Mouse (Mus musculus): ENCODE measurements around the gene Rhpn2.

Gene Rhpn2

DNA sequence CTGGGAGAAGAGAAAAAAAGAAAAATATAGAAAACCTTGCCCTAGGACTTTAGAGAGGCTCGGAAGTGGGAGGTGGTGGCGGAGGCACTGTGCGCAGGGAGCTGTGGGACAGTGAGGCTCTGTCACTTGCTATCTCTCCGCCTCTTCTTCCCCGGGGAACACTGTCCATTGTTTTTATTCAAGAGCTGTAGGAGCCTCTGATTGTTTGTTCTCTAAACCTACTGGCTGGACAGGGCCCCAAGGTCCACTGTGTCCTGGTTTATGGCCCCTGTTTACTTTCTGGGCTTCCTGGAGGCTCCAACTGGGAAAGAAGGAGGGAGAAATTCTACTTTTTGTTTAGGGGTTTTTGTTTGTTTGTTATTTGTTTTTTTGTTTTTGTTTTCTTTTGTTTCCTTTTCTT, 6.2 kb downstream of the Rhpn2 start:
- H3K36me3 ChIP-seq (ENCODE audit: insufficient read depth, low read length) = no peaks in the 10 kb centered on the region
- H3K4me1 ChIP-seq (replicated peaks; ENCODE audit: low read depth, low read length) = peaks cover 62% of the 10 kb centered on the region
- no peak overlapping the region for H3K4me3 ChIP-seq (replicated peaks; ENCODE audit: low read length)
- no peaks in the 10 kb centered on the region for H3K9me3 ChIP-seq (ENCODE audit: low read length)
- H3K27me3 ChIP-seq (ENCODE audit: insufficient read depth, low read length) = peaks cover 37% of the 10 kb centered on the region
- TF ChIP-seq POU5F1 (IDR thresholded peaks at IDR 0.05; ENCODE audit: borderline replicate concordance, low read length) (no peak), CTCF (conservative IDR thresholded peaks at IDR 0.05; ENCODE audit: low read length) (no peak), NANOG (IDR thresholded peaks at IDR 0.05; ENCODE audit: borderline replicate concordance, low read length) (no peak)

DNA sequence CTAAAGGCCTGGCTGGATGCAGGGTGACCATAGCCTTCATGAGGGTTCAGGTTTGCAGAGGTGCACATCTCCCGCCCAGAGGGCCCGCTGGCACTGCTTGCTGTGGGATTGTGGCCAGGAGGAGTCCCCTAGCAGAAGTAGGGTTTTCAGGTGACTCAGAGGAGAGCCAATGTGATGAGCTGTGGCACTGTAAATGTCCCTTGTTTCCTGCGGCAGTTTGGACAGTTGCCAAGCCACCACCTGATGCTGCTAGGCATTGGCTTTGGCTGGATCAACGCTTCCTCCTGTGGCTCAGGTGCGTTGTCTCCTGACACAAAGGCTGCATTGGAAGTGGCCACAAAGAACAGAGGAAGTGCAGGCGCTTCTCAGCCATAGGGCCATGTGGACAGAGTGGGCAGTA, 7.3 kb downstream of the Rhpn2 start:
- TF ChIP-seq NANOG (IDR thresholded peaks at IDR 0.05; ENCODE audit: borderline replicate concordance, low read length) = no peak
- TF ChIP-seq CTCF (conservative IDR thresholded peaks at IDR 0.05; ENCODE audit: low read length) = no peak
- no peak for TF ChIP-seq POU5F1 (IDR thresholded peaks at IDR 0.05; ENCODE audit: borderline replicate concordance, low read length)
- peaks cover 2% of the 10 kb centered on the region; the same call in 1 of the 2 replicates for H3K9me3 ChIP-seq (ENCODE audit: low read length)

DNA sequence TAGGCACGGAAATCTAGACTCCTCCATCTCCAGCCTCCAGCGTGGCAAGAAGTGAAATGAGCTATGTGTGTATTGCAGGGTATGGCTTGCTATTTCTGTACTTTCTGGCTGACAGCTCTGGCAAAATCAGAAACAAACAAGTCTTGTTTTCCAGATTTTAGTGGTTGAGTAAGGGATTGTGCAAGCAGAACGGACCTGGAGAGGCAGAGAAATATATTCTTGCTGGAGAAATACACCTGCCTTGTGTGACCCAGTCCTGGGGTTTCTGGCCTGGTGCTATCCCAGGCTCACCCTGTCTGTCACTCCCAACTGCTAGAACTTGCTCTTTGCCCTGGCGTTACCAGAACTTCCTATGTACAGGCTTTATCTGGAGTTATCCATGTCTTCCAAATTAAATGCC, 8.5 kb downstream of the Rhpn2 start:
- H3K27me3 ChIP-seq (ENCODE audit: insufficient read depth, low read length) = peaks cover 16% of the 10 kb centered on the region
- no peak overlapping the region for H3K4me3 ChIP-seq (replicated peaks; ENCODE audit: low read length)
- peaks cover 5% of the 10 kb centered on the region; the same call in 1 of the 2 replicates for H3K9me3 ChIP-seq (ENCODE audit: low read length)
- TF ChIP-seq NANOG (IDR thresholded peaks at IDR 0.05; ENCODE audit: borderline replicate concordance, low read length) = no peak
- no peak for TF ChIP-seq CTCF (conservative IDR thresholded peaks at IDR 0.05; ENCODE audit: low read length)
- no peak for TF ChIP-seq POU5F1 (IDR thresholded peaks at IDR 0.05; ENCODE audit: borderline replicate concordance, low read length)
- H3K36me3 ChIP-seq (ENCODE audit: insufficient read depth, low read length) = no peaks in the 10 kb centered on the region
- peaks cover 55% of the 10 kb centered on the region for H3K4me1 ChIP-seq (replicated peaks; ENCODE audit: low read depth, low read length)

More for the DNA sequence above, 7.3 kb downstream of the Rhpn2 start:
- Histone ChIP-seq H3K27me3 (ENCODE audit: insufficient read depth, low read length) (peaks cover 28% of the 10 kb centered on the region), H3K36me3 (ENCODE audit: insufficient read depth, low read length) (no peaks in the 10 kb centered on the region), H3K4me3 (replicated peaks; ENCODE audit: low read length) (0 out of 2 replicates have a peak overlapping the region, but pooled peaks have one; percentile 13), H3K4me1 (replicated peaks; ENCODE audit: low read depth, low read length) (peaks cover 53% of the 10 kb centered on the region)

DNA sequence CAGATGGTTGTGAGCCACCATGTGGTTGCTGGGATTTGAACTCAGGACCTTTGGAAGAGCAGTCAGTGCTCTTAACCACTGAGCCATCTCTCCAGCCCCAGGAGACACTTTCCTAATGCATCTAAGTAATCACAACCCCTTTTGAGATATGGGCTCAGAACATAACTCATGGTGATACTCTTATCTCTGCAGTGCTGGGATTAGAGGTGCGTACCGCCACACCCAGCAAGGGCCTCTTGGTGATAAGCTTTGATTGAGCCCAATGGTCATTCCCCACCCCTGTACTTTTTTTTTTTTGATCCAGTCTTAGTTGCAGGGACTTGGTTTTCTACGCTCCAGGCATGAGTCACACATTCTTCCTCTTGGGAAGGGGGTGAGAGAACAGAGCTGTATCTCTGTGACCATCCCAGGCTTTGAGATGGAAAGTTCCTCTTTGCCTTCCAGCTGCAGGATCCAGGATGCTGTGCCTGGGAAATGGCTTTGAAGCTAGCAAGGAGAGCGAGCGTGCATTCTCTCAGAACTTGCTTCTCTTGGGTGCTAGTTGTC, 10.9 kb downstream of the Rhpn2 start:
- Histone ChIP-seq H3K36me3 (ENCODE audit: insufficient read depth, low read length) (no peaks in the 10 kb centered on the region), H3K4me1 (replicated peaks; ENCODE audit: low read depth, low read length) (peaks cover 66% of the 10 kb centered on the region), H3K4me3 (replicated peaks; ENCODE audit: low read length) (no peak overlapping the region), H3K9me3 (ENCODE audit: low read length) (peaks cover 5% of the 10 kb centered on the region; the same call in 1 of the 2 replicates), H3K27me3 (ENCODE audit: insufficient read depth, low read length) (0 out of 2 replicates have a peak, but pooled peaks cover 4% of the 10 kb centered on the region)
- TF ChIP-seq CTCF (conservative IDR thresholded peaks at IDR 0.05; ENCODE audit: low read length) (no peak), POU5F1 (IDR thresholded peaks at IDR 0.05; ENCODE audit: borderline replicate concordance, low read length) (no peak), NANOG (IDR thresholded peaks at IDR 0.05; ENCODE audit: borderline replicate concordance, low read length) (no peak)

DNA sequence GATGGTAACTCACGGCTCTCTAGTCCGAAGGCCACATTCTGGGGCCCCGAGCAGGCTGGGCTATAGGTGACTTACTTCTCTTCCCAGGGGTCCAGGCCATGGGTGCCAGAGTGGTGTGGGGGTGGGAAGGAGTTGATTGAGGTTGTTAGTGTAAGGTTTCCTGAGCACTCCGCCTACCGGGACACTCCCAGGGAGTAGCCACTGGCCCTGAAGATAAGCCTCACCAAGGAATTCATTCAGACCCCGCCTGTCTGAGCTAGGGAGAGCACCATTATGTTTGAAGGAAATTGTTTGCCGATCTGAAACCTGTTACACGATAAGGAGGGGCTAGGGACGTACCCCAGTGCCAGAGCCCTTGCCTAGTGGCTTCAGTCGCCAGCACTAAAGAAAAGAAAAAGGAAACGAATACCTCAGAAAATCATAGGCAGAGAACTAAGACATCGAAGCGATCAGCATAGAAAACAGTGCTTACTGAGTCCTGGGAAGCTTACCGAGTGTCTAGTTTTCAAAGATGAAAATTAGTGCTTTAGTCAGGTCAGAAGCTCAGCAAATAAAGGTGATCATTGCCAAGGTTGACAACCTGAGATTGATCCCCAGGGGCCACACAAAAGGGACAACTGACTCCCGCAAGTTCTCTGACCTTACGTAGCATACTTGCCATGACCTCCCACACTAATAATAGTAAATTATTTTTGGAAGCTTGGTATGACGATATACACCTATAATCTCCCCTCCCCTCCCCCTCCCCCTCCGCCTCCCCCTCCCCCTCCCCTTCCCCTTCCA, 14.1 kb downstream of the Rhpn2 start:
- H3K9me3 ChIP-seq (ENCODE audit: low read length) = peaks cover 5% of the 10 kb centered on the region; the same call in 1 of the 2 replicates
- H3K36me3 ChIP-seq (ENCODE audit: insufficient read depth, low read length) = no peaks in the 10 kb centered on the region
- TF ChIP-seq NANOG (IDR thresholded peaks at IDR 0.05; ENCODE audit: borderline replicate concordance, low read length) (no peak), CTCF (conservative IDR thresholded peaks at IDR 0.05; ENCODE audit: low read length) (no peak), POU5F1 (IDR thresholded peaks at IDR 0.05; ENCODE audit: borderline replicate concordance, low read length) (no peak)
- 0 out of 2 replicates have a peak, but pooled peaks cover 4% of the 10 kb centered on the region for H3K27me3 ChIP-seq (ENCODE audit: insufficient read depth, low read length)
- peaks cover 68% of the 10 kb centered on the region for H3K4me1 ChIP-seq (replicated peaks; ENCODE audit: low read depth, low read length)
- H3K4me3 ChIP-seq (replicated peaks; ENCODE audit: low read length) = no peak overlapping the region

DNA sequence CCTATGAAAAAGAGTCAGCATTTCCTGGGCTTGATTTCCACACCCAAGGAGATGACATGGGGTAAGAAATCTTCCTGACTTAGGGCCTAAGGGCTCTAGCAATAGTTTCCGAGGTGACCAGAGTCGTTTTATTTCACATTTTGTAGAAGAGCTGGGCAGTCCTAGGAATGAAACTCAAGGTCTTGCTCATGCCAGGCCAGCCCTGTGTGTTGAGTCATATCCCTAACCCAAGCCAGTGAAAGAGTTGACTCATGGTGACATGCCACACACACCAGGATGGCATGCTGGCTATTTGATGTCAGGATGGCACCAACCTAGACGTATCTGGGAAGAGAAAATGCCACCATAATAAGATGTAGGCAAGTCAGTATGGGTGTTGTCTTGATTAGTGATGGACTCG, 15.1 kb downstream of the Rhpn2 start:
- Histone ChIP-seq H3K36me3 (ENCODE audit: insufficient read depth, low read length) (0 out of 2 replicates have a peak, but pooled peaks cover 3% of the 10 kb centered on the region), H3K9me3 (ENCODE audit: low read length) (peaks cover 5% of the 10 kb centered on the region; the same call in 1 of the 2 replicates), H3K4me1 (replicated peaks; ENCODE audit: low read depth, low read length) (peaks cover 73% of the 10 kb centered on the region), H3K4me3 (replicated peaks; ENCODE audit: low read length) (no peak overlapping the region), H3K27me3 (ENCODE audit: insufficient read depth, low read length) (0 out of 2 replicates have a peak, but pooled peaks cover 4% of the 10 kb centered on the region)
- no peak for TF ChIP-seq POU5F1 (IDR thresholded peaks at IDR 0.05; ENCODE audit: borderline replicate concordance, low read length)
- TF ChIP-seq NANOG (IDR thresholded peaks at IDR 0.05; ENCODE audit: borderline replicate concordance, low read length) = no peak
- no peak for TF ChIP-seq CTCF (conservative IDR thresholded peaks at IDR 0.05; ENCODE audit: low read length)

DNA sequence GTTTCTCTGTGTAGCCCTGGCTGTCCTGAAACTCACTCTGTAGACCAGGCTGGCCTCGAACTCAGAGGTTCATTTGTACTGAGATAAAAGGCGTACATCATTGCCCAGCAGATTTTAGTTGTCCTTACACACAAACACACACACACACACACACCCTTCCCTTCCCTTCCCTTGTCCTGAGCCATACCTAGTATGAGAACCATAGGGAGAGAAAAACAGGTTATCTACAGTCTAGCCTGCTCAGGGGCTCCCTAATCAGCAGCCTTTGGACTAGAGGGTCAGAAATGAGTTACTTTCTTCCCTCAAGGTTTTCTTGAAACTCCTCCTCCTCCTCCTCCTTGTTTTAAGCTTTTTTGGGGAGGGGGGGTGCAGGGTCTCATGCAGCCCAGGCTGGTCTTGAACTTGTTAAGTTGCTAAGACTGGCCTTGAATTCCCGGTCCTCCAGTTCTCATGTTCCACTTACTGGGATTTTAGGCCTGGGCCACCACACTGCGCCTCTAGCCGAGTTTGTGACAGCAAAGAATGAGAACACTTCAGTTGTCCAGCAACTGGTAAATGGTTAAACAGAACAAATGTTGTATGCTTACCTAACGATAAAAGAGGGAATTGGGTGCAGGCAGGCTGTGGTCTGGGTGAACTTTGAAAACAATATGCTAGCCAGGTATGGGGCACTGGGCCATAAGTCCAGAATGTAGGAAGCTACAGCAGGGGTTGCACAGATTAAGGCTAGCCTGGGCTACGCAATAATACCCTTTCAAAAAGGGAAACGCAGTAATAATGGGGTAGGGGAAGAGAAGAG, 16.1 kb downstream of the Rhpn2 start:
- Histone ChIP-seq H3K4me1 (replicated peaks; ENCODE audit: low read depth, low read length) (peaks cover 78% of the 10 kb centered on the region), H3K4me3 (replicated peaks; ENCODE audit: low read length) (no peak overlapping the region), H3K27me3 (ENCODE audit: insufficient read depth, low read length) (0 out of 2 replicates have a peak, but pooled peaks cover 4% of the 10 kb centered on the region), H3K9me3 (ENCODE audit: low read length) (peaks cover 5% of the 10 kb centered on the region; the same call in 1 of the 2 replicates), H3K36me3 (ENCODE audit: insufficient read depth, low read length) (0 out of 2 replicates have a peak, but pooled peaks cover 5% of the 10 kb centered on the region)
- TF ChIP-seq NANOG (IDR thresholded peaks at IDR 0.05; ENCODE audit: borderline replicate concordance, low read length) (no peak), POU5F1 (IDR thresholded peaks at IDR 0.05; ENCODE audit: borderline replicate concordance, low read length) (no peak), CTCF (conservative IDR thresholded peaks at IDR 0.05; ENCODE audit: low read length) (no peak)

DNA sequence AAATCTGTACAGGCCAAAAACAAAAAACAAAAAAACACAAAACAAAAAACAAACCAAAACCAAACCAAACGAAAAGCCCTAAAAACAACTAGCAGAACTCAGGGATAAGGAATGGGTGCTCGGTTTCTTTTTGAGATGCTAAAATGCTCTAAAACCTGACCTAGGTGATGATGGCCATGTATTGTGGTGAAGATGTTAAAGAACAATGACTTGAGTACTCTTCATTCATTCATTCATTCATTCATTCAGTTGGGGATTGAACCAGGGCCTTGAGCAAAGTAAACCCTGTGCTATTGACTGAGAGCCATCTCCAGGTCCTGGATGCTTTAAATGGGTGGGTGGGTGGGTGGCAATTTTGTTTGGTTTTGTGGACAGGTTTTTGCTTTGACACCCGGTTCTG, 17.2 kb downstream of the Rhpn2 start:
- Histone ChIP-seq H3K4me1 (replicated peaks; ENCODE audit: low read depth, low read length) (peaks cover 80% of the 10 kb centered on the region), H3K36me3 (ENCODE audit: insufficient read depth, low read length) (peaks cover 5% of the 10 kb centered on the region; the same call in 1 of the 2 replicates), H3K27me3 (ENCODE audit: insufficient read depth, low read length) (0 out of 2 replicates have a peak, but pooled peaks cover 4% of the 10 kb centered on the region), H3K4me3 (replicated peaks; ENCODE audit: low read length) (no peak overlapping the region), H3K9me3 (ENCODE audit: low read length) (peaks cover 5% of the 10 kb centered on the region; the same call in 1 of the 2 replicates)
- TF ChIP-seq CTCF (conservative IDR thresholded peaks at IDR 0.05; ENCODE audit: low read length) (no peak), NANOG (IDR thresholded peaks at IDR 0.05; ENCODE audit: borderline replicate concordance, low read length) (peak; percentile 99)

All from E14TG2a.4 (cell line).